Mouse (Mus musculus) kidney, embryonic 16.5 days (tissue): ENCODE results near the gene Tmprss2. TPM values are rescaled to one million over a fixed set of nuclear protein-coding genes. Genes with fewer than 3 reads are reported as not detected.

Source experiments
- ATAC-seq: fragments of 200-750 bp; cut with Nextera tagmentation; 2 replicates; pipeline ENCODE4 v1.8.0; 2017; ENCODE audit warnings: moderate TSS enrichment; ENCODE audit not compliant: low FRiP score, low TSS enrichment
- H3K27ac ChIP-seq: fragments of 300-500 bp; sonication (generic); 2 replicates; pipeline ENCODE4 v1.5.1; 2014; ENCODE audit warnings: low read length
- H3K27me3 ChIP-seq: fragments of 300-500 bp; sonication (generic); 2 replicates; pipeline ENCODE4 v1.6.1; 2014; ENCODE audit warnings: low read length, control low read depth, mixed read lengths; ENCODE audit not compliant: insufficient read depth
- H3K36me3 ChIP-seq: fragments of 300-500 bp; sonication (generic); 2 replicates; pipeline ENCODE4 v1.6.1; 2014; ENCODE audit warnings: low read length, control low read depth, mixed read lengths; ENCODE audit not compliant: insufficient read depth
- H3K4me1 ChIP-seq: fragments of 300-500 bp; sonication (generic); 2 replicates; pipeline ENCODE4 v1.6.1; 2014; ENCODE audit warnings: low read length, control low read depth, mixed read lengths; ENCODE audit not compliant: insufficient read depth
- H3K4me2 ChIP-seq: fragments of 300-500 bp; sonication (generic); replicated peaks from 2 replicates; pipeline ENCODE4 v1.6.1; 2014; ENCODE audit warnings: low read depth, low read length
- H3K4me3 ChIP-seq: fragments of 300-500 bp; sonication (generic); 2 replicates; pipeline ENCODE4 v1.5.1; 2014; ENCODE audit warnings: mild to moderate bottlenecking, low read length
- H3K9ac ChIP-seq: fragments of 300-500 bp; sonication (generic); replicated peaks from 2 replicates; pipeline ENCODE4 v1.6.1; 2014; ENCODE audit warnings: low read length
- H3K9me3 ChIP-seq: fragments of 300-500 bp; sonication (generic); 2 replicates; pipeline ENCODE4 v1.6.1; 2016; ENCODE audit warnings: low read length, control low read depth
- WGBS: fragments of 180-500 bp; shearing (Covaris S2); extraction: QIAGEN DNeasy Blood & Tissue Kit; methylation state at CpG from one replicate; pipeline ENCODE4 v1.1.7; 2014; 5-methylcytosine and 5-hydroxymethylcytosine counted together
- polyA plus RNA-seq: library from polyadenylated mRNA; unstranded; fragments of >200 nt; fragmentation: Nextera tagmentation; extraction: Ambion mirVana; gene quantifications from 2 replicates; pipeline ENCODE4 v1.2.1, GENCODE M21; 2015

The Tmprss2 gene
- polyA plus RNA-seq, 1 experiment from 2014 or later: 58.8 TPM

- peak overlapping the region; percentile 23 for H3K4me3 ChIP-seq
- no peaks in the 10 kb centered on the region for H3K9me3 ChIP-seq
- no peaks in the 10 kb centered on the region for H3K36me3 ChIP-seq
- peak overlapping the region; percentile 83 for H3K27ac ChIP-seq
- peaks cover 24% of the 10 kb centered on the region for H3K4me1 ChIP-seq
- WGBS: 31% methylated on average over 5 of the region's 5 CpGs
- H3K9ac ChIP-seq: peak overlapping the region; percentile 53; the same call in 1 of the 2 replicates
- H3K27me3 ChIP-seq: no peaks in the 10 kb centered on the region
- H3K4me2 ChIP-seq: peak overlapping the region; percentile 50
- peak; percentile 64 for ATAC-seq
Observed at GRCm38 (mm10) chr16:97534876-97535461, 76.0 kb downstream of the Tmprss2 start.

GRCm38 (mm10) chr16:97534448-97534847 is 76.5 kb downstream of the Tmprss2 start:
- no peaks in the 10 kb centered on the region for H3K27me3 ChIP-seq
- H3K9ac ChIP-seq: 0 out of 2 replicates have a peak overlapping the region, but pooled peaks have one; percentile 53
- H3K4me1 ChIP-seq: peaks cover 24% of the 10 kb centered on the region
- peak overlapping the region; percentile 83 for H3K27ac ChIP-seq
- no peak overlapping the region; the same call in 1 of the 2 replicates for H3K4me3 ChIP-seq
- no peak for ATAC-seq
- no peaks in the 10 kb centered on the region for H3K9me3 ChIP-seq
- H3K36me3 ChIP-seq: no peaks in the 10 kb centered on the region
- peak overlapping the region; percentile 50 for H3K4me2 ChIP-seq
- WGBS: 32% methylated on average over 1 of the region's 1 CpGs

- ATAC-seq: no peak
- Histone ChIP-seq H3K9ac (no peak overlapping the region), H3K9me3 (no peaks in the 10 kb centered on the region), H3K4me3 (no peak overlapping the region), H3K4me1 (peaks cover 24% of the 10 kb centered on the region), H3K27me3 (no peaks in the 10 kb centered on the region), H3K4me2 (no peak overlapping the region), H3K36me3 (no peaks in the 10 kb centered on the region), H3K27ac (no peak overlapping the region)
- WGBS: 90% methylated on average over 5 of the region's 5 CpGs
Observed at GRCm38 (mm10) chr16:97533751-97534150, 77.2 kb downstream of the Tmprss2 start.

GRCm38 (mm10) chr16:97533126-97533525 is 77.9 kb downstream of the Tmprss2 start:
- no peak overlapping the region for H3K4me2 ChIP-seq
- H3K4me1 ChIP-seq: peaks cover 24% of the 10 kb centered on the region
- H3K36me3 ChIP-seq: no peaks in the 10 kb centered on the region
- H3K9ac ChIP-seq: no peak overlapping the region
- ATAC-seq: no peak
- no peaks in the 10 kb centered on the region for H3K27me3 ChIP-seq
- no peaks in the 10 kb centered on the region for H3K9me3 ChIP-seq
- H3K4me3 ChIP-seq: no peak overlapping the region
- WGBS: 97% methylated on average over 1 of the region's 1 CpGs
- no peak overlapping the region for H3K27ac ChIP-seq

GRCm38 (mm10) chr16:97529241-97529640 is 81.8 kb downstream of the Tmprss2 start:
- Histone ChIP-seq H3K4me1 (no peaks in the 10 kb centered on the region; the same call in 1 of the 2 replicates), H3K9me3 (no peaks in the 10 kb centered on the region), H3K4me2 (no peak overlapping the region), H3K9ac (no peak overlapping the region), H3K27me3 (no peaks in the 10 kb centered on the region), H3K36me3 (no peaks in the 10 kb centered on the region), H3K4me3 (no peak overlapping the region), H3K27ac (no peak overlapping the region)
- no peak for ATAC-seq
- 92% methylated on average over 2 of the region's 2 CpGs for WGBS

- no peaks in the 10 kb centered on the region for H3K36me3 ChIP-seq
- H3K9ac ChIP-seq: no peak overlapping the region
- ATAC-seq: peak; percentile 51; the same call in 1 of the 2 replicates
- 8% methylated on average over 1 of the region's 1 CpGs for WGBS
- no peak overlapping the region for H3K27ac ChIP-seq
- H3K4me1 ChIP-seq: no peaks in the 10 kb centered on the region
- H3K4me2 ChIP-seq: no peak overlapping the region
- no peak overlapping the region for H3K4me3 ChIP-seq
- no peaks in the 10 kb centered on the region for H3K27me3 ChIP-seq
- H3K9me3 ChIP-seq: no peaks in the 10 kb centered on the region
Observed at GRCm38 (mm10) chr16:97523024-97523423, 88.0 kb downstream of the Tmprss2 start.

GRCm38 (mm10) chr16:97521983-97522382 is 89.0 kb downstream of the Tmprss2 start:
- ATAC-seq: no peak
- Histone ChIP-seq H3K4me2 (no peak overlapping the region), H3K9me3 (no peaks in the 10 kb centered on the region), H3K4me3 (no peak overlapping the region), H3K4me1 (no peaks in the 10 kb centered on the region), H3K27ac (no peak overlapping the region), H3K36me3 (no peaks in the 10 kb centered on the region), H3K9ac (no peak overlapping the region), H3K27me3 (no peaks in the 10 kb centered on the region)
- WGBS: 60% methylated on average over 6 of the region's 6 CpGs

GRCm38 (mm10) chr16:97516341-97516740 is 94.7 kb downstream of the Tmprss2 start:
- H3K4me2 ChIP-seq: no peak overlapping the region
- no peak overlapping the region for H3K4me3 ChIP-seq
- WGBS: 77% methylated on average over 3 of the region's 3 CpGs
- ATAC-seq: no peak
- no peaks in the 10 kb centered on the region for H3K9me3 ChIP-seq
- no peak overlapping the region for H3K27ac ChIP-seq
- H3K4me1 ChIP-seq: no peaks in the 10 kb centered on the region
- no peaks in the 10 kb centered on the region for H3K36me3 ChIP-seq
- H3K9ac ChIP-seq: no peak overlapping the region
- no peaks in the 10 kb centered on the region for H3K27me3 ChIP-seq

Other genes with a start within 250 kb of the Tmprss2 start
- 0.24 TPM in 1 of 2 replicates, not detected in the other for gene Mx1, start 148.3 kb downstream of the Tmprss2 start, polyA plus RNA-seq
- gene Fam3b, start 96.4 kb downstream of the Tmprss2 start, polyA plus RNA-seq: not detected in 2 replicates
- gene Ripk4, start 152.6 kb upstream of the Tmprss2 start, polyA plus RNA-seq: 12.0 and 12.1 TPM in 2 replicates
- 11.8 and 11.9 TPM in 2 replicates for gene Prdm15, start 240.7 kb upstream of the Tmprss2 start, polyA plus RNA-seq